Mouse (Mus musculus) liver, embryonic 14.5 days (tissue): Measurements from ENCODE around the gene Rrp9. TPM values are rescaled to one million over a fixed set of nuclear protein-coding genes. Genes with fewer than 3 reads are reported as not detected.

Source experiments
- ATAC-seq: fragments of 200-750 bp; cut with Nextera tagmentation; 2 replicates; pipeline ENCODE4 v1.8.0; 2017; ENCODE audit warnings: moderate number of reproducible peaks, mild to moderate bottlenecking, moderate library complexity; ENCODE audit not compliant: insufficient read depth
- DNase-seq, 3 experiments: peaks; one replicate each; pipeline ENCODE4 v3.0.0-alpha.2; 2012 to 2013; ENCODE audit warnings: low read depth in 3 of 3, low spot score in 3 of 3
- H3K27ac ChIP-seq: fragments of 300-500 bp; sonication (generic); 2 replicates; pipeline ENCODE4 v1.5.1; 2014; ENCODE audit warnings: moderate library complexity, mild to moderate bottlenecking, control low read depth, inconsistent platforms
- H3K27me3 ChIP-seq: fragments of 300-500 bp; sonication (generic); 2 replicates; pipeline ENCODE4 v1.6.1; 2014; ENCODE audit warnings: mild to moderate bottlenecking, low read length, moderate library complexity; ENCODE audit not compliant: control insufficient read depth, insufficient read depth
- H3K36me3 ChIP-seq: fragments of 300-500 bp; sonication (generic); replicated peaks from 2 replicates; pipeline ENCODE4 v1.6.1; 2014; ENCODE audit warnings: low read depth; ENCODE audit not compliant: control insufficient read depth, insufficient read depth
- H3K4me1 ChIP-seq, 2 experiments: fragments of 200-500 bp in 1 of 2; fragments of 300-500 bp in 1 of 2; sonication (generic) in 1 of 2; replicated peaks; 2 replicates each; pipeline ENCODE4 v1.6.1; 2012 to 2014; ENCODE audit warnings: antibody characterized with exemption in 1 of 2, inconsistent platforms in 1 of 2, low read length in 1 of 2; ENCODE audit not compliant: control insufficient read depth in 2 of 2, insufficient read depth in 2 of 2
- H3K4me2 ChIP-seq: fragments of 300-500 bp; sonication (generic); 2 replicates; pipeline ENCODE4 v1.6.1; 2014; ENCODE audit warnings: low read depth, mild to moderate bottlenecking, control low read depth, moderate library complexity
- H3K4me3 ChIP-seq, 2 experiments: fragments of 200-500 bp in 1 of 2; fragments of 300-500 bp in 1 of 2; sonication (generic) in 1 of 2; 2 replicates each; pipeline ENCODE4 v1.5.1; 2012 to 2014; ENCODE audit warnings: low read depth in 2 of 2, low read length in 2 of 2, mild to moderate bottlenecking in 2 of 2, control low read depth in 1 of 2, inconsistent platforms in 1 of 2, moderate library complexity in 1 of 2; ENCODE audit not compliant: insufficient read depth in 1 of 2
- H3K9ac ChIP-seq: fragments of 300-500 bp; sonication (generic); replicated peaks from 2 replicates; pipeline ENCODE4 v1.6.1; 2014; ENCODE audit warnings: mild to moderate bottlenecking, control low read depth, moderate library complexity
- H3K9me3 ChIP-seq: fragments of 300-500 bp; sonication (generic); 2 replicates; pipeline ENCODE4 v1.6.1; 2016; ENCODE audit warnings: low read length, mixed read lengths; ENCODE audit not compliant: control insufficient read depth
- CTCF ChIP-seq: IDR thresholded peaks from 2 replicates; pipeline ENCODE4 v1.5.1; 2016; ENCODE audit warnings: antibody characterized with exemption, low read depth, control low read depth
- EP300 ChIP-seq: IDR thresholded peaks from 2 replicates; pipeline ENCODE4 v1.6.1; 2016; ENCODE audit warnings: antibody characterized with exemption, low read depth
- WGBS: fragments of 180-500 bp; shearing (Covaris S2); extraction: QIAGEN DNeasy Blood & Tissue Kit; methylation state at CpG from one replicate; pipeline ENCODE4 v1.1.7; 2014; ENCODE audit not compliant: insufficient replicate concordance; 5-methylcytosine and 5-hydroxymethylcytosine counted together
- polyA plus RNA-seq, 2 experiments: library from polyadenylated mRNA; depleted of rRNA in 1 of 2; stranded (reverse) in 1 of 2; unstranded in 1 of 2; fragments of >200 nt; fragmentation: Nextera tagmentation in 1 of 2; extraction: Ambion mirVana in 1 of 2; gene quantifications; 2 replicates each; pipeline versions ENCODE4 v1.2.1 to v1.2.3; 2012 to 2014

Gene Rrp9
- polyA plus RNA-seq, 2 experiments: 18.8 to 22.1 TPM

GRCm38 (mm10) chr9:106477649-106478048 is 1.9 kb downstream of the Rrp9 start:
- ATAC-seq: no peak
- Histone ChIP-seq H3K4me1 (peaks cover 6 to 12% of the 10 kb centered on the region in 2 experiments; a peak in 3 of 4 replicates), H3K9me3 (no peaks in the 10 kb centered on the region), H3K9ac (peak overlapping the region; percentile 55), H3K27me3 (no peaks in the 10 kb centered on the region), H3K36me3 (no peaks in the 10 kb centered on the region; the same call in 1 of the 2 replicates), H3K4me3 (peak overlapping the region; percentile 63 to 75), H3K4me2 (peak overlapping the region; percentile 92), H3K27ac (no peak overlapping the region)
- WGBS: under 1% methylated on average over 16 of the region's 16 CpGs
- DNase-seq: no peak
- TF ChIP-seq EP300 (no peak), CTCF (no peak)

- H3K4me3 ChIP-seq: peak overlapping the region; percentile 63 to 75
- TF ChIP-seq EP300: no peak
- TF ChIP-seq CTCF: no peak
- peak overlapping the region; percentile 92 for H3K4me2 ChIP-seq
- no peaks in the 10 kb centered on the region for H3K9me3 ChIP-seq
- DNase-seq: no peak
- no peaks in the 10 kb centered on the region for H3K27me3 ChIP-seq
- H3K27ac ChIP-seq: no peak overlapping the region
- peaks cover 6 to 12% of the 10 kb centered on the region in 2 experiments; a peak in 3 of 4 replicates for H3K4me1 ChIP-seq
- no peak for ATAC-seq
- 62% methylated on average over 9 of the region's 9 CpGs for WGBS
- no peaks in the 10 kb centered on the region; the same call in 1 of the 2 replicates for H3K36me3 ChIP-seq
- peak overlapping the region; percentile 55 for H3K9ac ChIP-seq
Measured at GRCm38 (mm10) chr9:106478101-106478500, 2.3 kb downstream of the Rrp9 start.

- 82% methylated on average over 7 of the region's 7 CpGs for WGBS
- DNase-seq (no peak), ATAC-seq (no peak)
- H3K9ac ChIP-seq: no peak overlapping the region
- H3K4me3 ChIP-seq: no peak overlapping the region
- H3K9me3 ChIP-seq: no peaks in the 10 kb centered on the region
- TF ChIP-seq CTCF (no peak), EP300 (no peak)
- H3K27me3 ChIP-seq: no peaks in the 10 kb centered on the region
- peaks cover 6 to 12% of the 10 kb centered on the region in 2 experiments; a peak in 3 of 4 replicates for H3K4me1 ChIP-seq
- no peak overlapping the region for H3K4me2 ChIP-seq
- H3K27ac ChIP-seq: no peak overlapping the region
- no peaks in the 10 kb centered on the region; the same call in 1 of the 2 replicates for H3K36me3 ChIP-seq
Measured at GRCm38 (mm10) chr9:106480541-106480940, 4.8 kb downstream of the Rrp9 start.

- H3K9ac ChIP-seq: no peak overlapping the region
- H3K27me3 ChIP-seq: no peaks in the 10 kb centered on the region
- H3K4me1 ChIP-seq: peaks cover 6 to 12% of the 10 kb centered on the region in 2 experiments; a peak in 3 of 4 replicates
- no peaks in the 10 kb centered on the region; the same call in 1 of the 2 replicates for H3K36me3 ChIP-seq
- 67% methylated on average over 15 of the region's 15 CpGs for WGBS
- no peak overlapping the region for H3K4me3 ChIP-seq
- no peak overlapping the region for H3K4me2 ChIP-seq
- DNase-seq (no peak), ATAC-seq (no peak)
- no peak overlapping the region for H3K27ac ChIP-seq
- TF ChIP-seq EP300 (no peak), CTCF (no peak)
- no peaks in the 10 kb centered on the region for H3K9me3 ChIP-seq
Measured at GRCm38 (mm10) chr9:106481075-106481474, 5.3 kb downstream of the Rrp9 start.

GRCm38 (mm10) chr9:106481676-106482075 is 5.9 kb downstream of the Rrp9 start:
- Histone ChIP-seq H3K4me2 (no peak overlapping the region), H3K4me1 (peaks cover 6 to 8% of the 10 kb centered on the region in 2 experiments; a peak in 3 of 4 replicates), H3K9me3 (no peaks in the 10 kb centered on the region), H3K4me3 (no peak overlapping the region), H3K27ac (no peak overlapping the region), H3K36me3 (no peaks in the 10 kb centered on the region; the same call in 1 of the 2 replicates), H3K9ac (no peak overlapping the region), H3K27me3 (no peaks in the 10 kb centered on the region)
- TF ChIP-seq EP300 (no peak), CTCF (no peak)
- ATAC-seq (no peak), DNase-seq (no peak)
- 80% methylated on average over 13 of the region's 13 CpGs for WGBS
